Mouse (Mus musculus) neural tube, embryonic 12.5 days (tissue): ENCODE results near the gene Cd38. TPM values are rescaled to one million over a fixed set of nuclear protein-coding genes. Genes with fewer than 3 reads are reported as not detected.

Experiments used
- ATAC-seq: fragments of 200-750 bp; cut with Nextera tagmentation; 2 replicates; pipeline ENCODE4 v1.8.0; 2017; ENCODE audit warnings: low read depth, mild to moderate bottlenecking, moderate TSS enrichment, moderate library complexity; ENCODE audit not compliant: low FRiP score
- H3K27ac ChIP-seq: fragments of 300-500 bp; sonication (generic); 2 replicates; pipeline ENCODE4 v1.5.1; 2016
- H3K27me3 ChIP-seq: fragments of 300-500 bp; sonication (generic); replicated peaks from 2 replicates; pipeline ENCODE4 v1.6.1; 2016; ENCODE audit warnings: mild to moderate bottlenecking
- H3K36me3 ChIP-seq: fragments of 300-500 bp; sonication (generic); 2 replicates; pipeline ENCODE4 v1.6.1; 2016; ENCODE audit warnings: mild to moderate bottlenecking
- H3K4me1 ChIP-seq: fragments of 300-500 bp; sonication (generic); 2 replicates; pipeline ENCODE4 v1.6.1; 2016
- H3K4me2 ChIP-seq: fragments of 300-500 bp; sonication (generic); replicated peaks from 2 replicates; pipeline ENCODE4 v1.6.1; 2016; ENCODE audit warnings: mild to moderate bottlenecking
- H3K4me3 ChIP-seq: fragments of 300-500 bp; sonication (generic); 2 replicates; pipeline ENCODE4 v1.5.1; 2016
- H3K9ac ChIP-seq: fragments of 300-500 bp; sonication (generic); 2 replicates; pipeline ENCODE4 v1.6.1; 2016; ENCODE audit warnings: mild to moderate bottlenecking
- H3K9me3 ChIP-seq: fragments of 300-500 bp; sonication (generic); 2 replicates; pipeline ENCODE4 v1.6.1; 2016; ENCODE audit warnings: mild to moderate bottlenecking
- WGBS: fragments of 180-500 bp; shearing (Covaris S2); methylation state at CpG from one replicate; pipeline ENCODE4 v1.1.7; 2016; 5-methylcytosine and 5-hydroxymethylcytosine counted together
- polyA plus RNA-seq: library from polyadenylated mRNA; unstranded; fragments of >200 nt; fragmentation: Nextera tagmentation; extraction: Ambion mirVana; gene quantifications from 2 replicates; pipeline ENCODE4 v1.2.1, GENCODE M21; 2016

Cd38 gene
- polyA plus RNA-seq, 1 experiment from 2014 or later: 7.0 TPM

- Histone ChIP-seq H3K4me3 (no peak overlapping the region), H3K4me1 (no peaks in the 10 kb centered on the region), H3K9me3 (peaks cover 6% of the 10 kb centered on the region; the same call in 1 of the 2 replicates), H3K27me3 (no peaks in the 10 kb centered on the region), H3K36me3 (no peaks in the 10 kb centered on the region), H3K4me2 (no peak overlapping the region), H3K9ac (no peak overlapping the region), H3K27ac (no peak overlapping the region)
- no peak for ATAC-seq
- 76% methylated on average over 3 of the region's 3 CpGs for WGBS
These were observed 25.7 kb upstream of the Cd38 start for GRCm38 (mm10) chr5:43842576-43843155.

GRCm38 (mm10) chr5:43845083-43845482 lies 23.3 kb upstream of the Cd38 start:
- Histone ChIP-seq H3K27me3 (no peaks in the 10 kb centered on the region), H3K4me3 (no peak overlapping the region), H3K9me3 (peaks cover 6% of the 10 kb centered on the region; the same call in 1 of the 2 replicates), H3K4me1 (no peaks in the 10 kb centered on the region), H3K27ac (no peak overlapping the region), H3K36me3 (no peaks in the 10 kb centered on the region), H3K9ac (no peak overlapping the region), H3K4me2 (no peak overlapping the region)
- no peak for ATAC-seq
- WGBS: 89% methylated on average over 5 of the region's 5 CpGs

- Histone ChIP-seq H3K27ac (no peak overlapping the region), H3K9ac (no peak overlapping the region), H3K9me3 (peaks cover 6% of the 10 kb centered on the region; the same call in 1 of the 2 replicates), H3K27me3 (no peaks in the 10 kb centered on the region), H3K4me2 (no peak overlapping the region), H3K4me1 (no peaks in the 10 kb centered on the region), H3K4me3 (no peak overlapping the region), H3K36me3 (no peaks in the 10 kb centered on the region)
- WGBS: 59% methylated on average over 1 of the region's 1 CpGs
- ATAC-seq: no peak
These were observed 22.7 kb upstream of the Cd38 start for GRCm38 (mm10) chr5:43845646-43846045.

GRCm38 (mm10) chr5:43846227-43846626 lies 22.1 kb upstream of the Cd38 start:
- Histone ChIP-seq H3K4me1 (no peaks in the 10 kb centered on the region), H3K9me3 (peaks cover 6% of the 10 kb centered on the region; the same call in 1 of the 2 replicates), H3K9ac (no peak overlapping the region), H3K27me3 (no peaks in the 10 kb centered on the region), H3K4me2 (no peak overlapping the region), H3K4me3 (no peak overlapping the region), H3K27ac (no peak overlapping the region), H3K36me3 (no peaks in the 10 kb centered on the region)
- 33% methylated on average over 2 of the region's 2 CpGs for WGBS
- ATAC-seq: no peak

GRCm38 (mm10) chr5:43847555-43847954 lies 20.8 kb upstream of the Cd38 start:
- H3K9me3 ChIP-seq: peaks cover 6% of the 10 kb centered on the region; the same call in 1 of the 2 replicates
- no peak overlapping the region for H3K9ac ChIP-seq
- no peak overlapping the region for H3K4me2 ChIP-seq
- no peaks in the 10 kb centered on the region for H3K27me3 ChIP-seq
- H3K4me1 ChIP-seq: no peaks in the 10 kb centered on the region
- no peak overlapping the region for H3K27ac ChIP-seq
- no peak for ATAC-seq
- no peak overlapping the region for H3K4me3 ChIP-seq
- H3K36me3 ChIP-seq: no peaks in the 10 kb centered on the region

GRCm38 (mm10) chr5:43848275-43848674 lies 20.1 kb upstream of the Cd38 start:
- no peaks in the 10 kb centered on the region for H3K4me1 ChIP-seq
- no peak for ATAC-seq
- peaks cover 6% of the 10 kb centered on the region; the same call in 1 of the 2 replicates for H3K9me3 ChIP-seq
- no peak overlapping the region for H3K4me2 ChIP-seq
- no peak overlapping the region for H3K9ac ChIP-seq
- H3K4me3 ChIP-seq: no peak overlapping the region
- no peaks in the 10 kb centered on the region for H3K36me3 ChIP-seq
- H3K27ac ChIP-seq: no peak overlapping the region
- 93% methylated on average over 3 of the region's 3 CpGs for WGBS
- H3K27me3 ChIP-seq: no peaks in the 10 kb centered on the region

GRCm38 (mm10) chr5:43853096-43853867 lies 15.1 kb upstream of the Cd38 start:
- 83% methylated on average over 11 of the region's 11 CpGs for WGBS
- H3K27ac ChIP-seq: no peak overlapping the region
- H3K4me3 ChIP-seq: no peak overlapping the region
- ATAC-seq: no peak
- H3K4me1 ChIP-seq: no peaks in the 10 kb centered on the region
- no peaks in the 10 kb centered on the region for H3K36me3 ChIP-seq
- H3K27me3 ChIP-seq: no peaks in the 10 kb centered on the region
- no peaks in the 10 kb centered on the region for H3K9me3 ChIP-seq
- no peak overlapping the region for H3K4me2 ChIP-seq
- no peak overlapping the region for H3K9ac ChIP-seq

GRCm38 (mm10) chr5:43853868-43854488 lies 14.4 kb upstream of the Cd38 start:
- no peaks in the 10 kb centered on the region for H3K36me3 ChIP-seq
- WGBS: 85% methylated on average over 7 of the region's 7 CpGs
- no peak for ATAC-seq

GRCm38 (mm10) chr5:43855769-43856168 lies 12.6 kb upstream of the Cd38 start:
- no peak for ATAC-seq
- no peak overlapping the region for H3K4me3 ChIP-seq

More at GRCm38 (mm10) chr5:43853868-43854488, 14.4 kb upstream of the Cd38 start:
- no peak overlapping the region for H3K9ac ChIP-seq
- no peaks in the 10 kb centered on the region for H3K27me3 ChIP-seq
- H3K4me3 ChIP-seq: no peak overlapping the region
- H3K27ac ChIP-seq: no peak overlapping the region
- H3K4me1 ChIP-seq: no peaks in the 10 kb centered on the region
- H3K9me3 ChIP-seq: no peaks in the 10 kb centered on the region
- no peak overlapping the region for H3K4me2 ChIP-seq

GRCm38 (mm10) chr5:43859663-43860062 lies 8.7 kb upstream of the Cd38 start:
- WGBS: 94% methylated on average over 8 of the region's 8 CpGs
- Histone ChIP-seq H3K4me3 (no peak overlapping the region), H3K9ac (no peak overlapping the region), H3K36me3 (no peaks in the 10 kb centered on the region), H3K4me2 (no peak overlapping the region), H3K27ac (no peak overlapping the region), H3K27me3 (no peaks in the 10 kb centered on the region), H3K4me1 (no peaks in the 10 kb centered on the region), H3K9me3 (no peaks in the 10 kb centered on the region)
- no peak for ATAC-seq

More at GRCm38 (mm10) chr5:43855769-43856168, 12.6 kb upstream of the Cd38 start:
- Histone ChIP-seq H3K36me3 (no peaks in the 10 kb centered on the region), H3K4me2 (no peak overlapping the region), H3K9me3 (no peaks in the 10 kb centered on the region), H3K27me3 (no peaks in the 10 kb centered on the region), H3K4me1 (no peaks in the 10 kb centered on the region), H3K9ac (no peak overlapping the region), H3K27ac (no peak overlapping the region)
- WGBS: 84% methylated on average over 2 of the region's 2 CpGs

GRCm38 (mm10) chr5:43860096-43860495 lies 8.3 kb upstream of the Cd38 start:
- ATAC-seq: no peak

GRCm38 (mm10) chr5:43860670-43861431 lies 7.5 kb upstream of the Cd38 start:
- no peak overlapping the region for H3K27ac ChIP-seq
- no peak overlapping the region for H3K4me2 ChIP-seq
- H3K4me3 ChIP-seq: no peak overlapping the region
- no peaks in the 10 kb centered on the region for H3K9me3 ChIP-seq
- no peaks in the 10 kb centered on the region for H3K36me3 ChIP-seq
- H3K27me3 ChIP-seq: no peaks in the 10 kb centered on the region
- H3K4me1 ChIP-seq: no peaks in the 10 kb centered on the region
- no peak overlapping the region for H3K9ac ChIP-seq
- no peak for ATAC-seq
- 67% methylated on average over 5 of the region's 5 CpGs for WGBS

More at GRCm38 (mm10) chr5:43860096-43860495, 8.3 kb upstream of the Cd38 start:
- Histone ChIP-seq H3K4me3 (no peak overlapping the region), H3K9ac (no peak overlapping the region), H3K27ac (no peak overlapping the region), H3K9me3 (no peaks in the 10 kb centered on the region), H3K4me2 (no peak overlapping the region), H3K4me1 (no peaks in the 10 kb centered on the region), H3K36me3 (no peaks in the 10 kb centered on the region), H3K27me3 (no peaks in the 10 kb centered on the region)
- WGBS: 93% methylated on average over 5 of the region's 5 CpGs
